Mouse (Mus musculus) cerebellum, postnatal 10 days (tissue): ENCODE measurements around the gene Mvb12a.
A peak's percentile ranks its signal among the peaks of the same experiment; 100 is the strongest.

Experiments
- DNase-seq, 2 experiments: peaks; one replicate each; pipeline ENCODE4 v3.0.0; 2021; ENCODE audit warnings: mixed read lengths in 2 of 2

Gene Mvb12a

GRCm38 (mm10) chr8:71566501-71566900 is 23.8 kb downstream of the Mvb12a start, which contains the start of gene Nxnl1:
Gene Nxnl1 (minus strand): TSS chr8:71566601.
- DNase-seq: no peak

- DNase-seq: no peak
Measured at GRCm38 (mm10) chr8:71567587-71567986, 24.9 kb downstream of the Mvb12a start.

- peak; percentile 95 for DNase-seq
Measured at GRCm38 (mm10) chr8:71568387-71568937, 25.7 kb downstream of the Mvb12a start, which contains the start of gene Slc27a1. Gene Slc27a1 (plus strand): TSS chr8:71568882.

GRCm38 (mm10) chr8:71568941-71569340 is 26.2 kb downstream of the Mvb12a start:
- peak in 1 of 2 experiments; percentile 47 for DNase-seq

GRCm38 (mm10) chr8:71569366-71570290 is 26.9 kb downstream of the Mvb12a start:
- peak; percentile 94 to 95 for DNase-seq

GRCm38 (mm10) chr8:71570291-71570954 is 27.7 kb downstream of the Mvb12a start:
- DNase-seq: peak; percentile 98

GRCm38 (mm10) chr8:71572077-71572476 is 29.4 kb downstream of the Mvb12a start:
- DNase-seq: peak; percentile 65 to 68

- DNase-seq: peak; percentile 77 to 85
Measured at GRCm38 (mm10) chr8:71572847-71573633, 30.3 kb downstream of the Mvb12a start.

GRCm38 (mm10) chr8:71574426-71574825 is 31.7 kb downstream of the Mvb12a start:
- DNase-seq: no peak

- DNase-seq: no peak
Measured at GRCm38 (mm10) chr8:71575020-71575419, 32.3 kb downstream of the Mvb12a start.

GRCm38 (mm10) chr8:71577856-71578387 is 35.2 kb downstream of the Mvb12a start:
- peak in 1 of 2 experiments; percentile 41 for DNase-seq

- DNase-seq: no peak
Measured at GRCm38 (mm10) chr8:71579009-71579408, 36.3 kb downstream of the Mvb12a start.

GRCm38 (mm10) chr8:71579476-71579875 is 36.8 kb downstream of the Mvb12a start:
- DNase-seq: peak; percentile 61 to 66

GRCm38 (mm10) chr8:71580201-71580600 is 37.5 kb downstream of the Mvb12a start:
- peak in 1 of 2 experiments; percentile 57 for DNase-seq

- peak; percentile 78 to 83 for DNase-seq
Measured at GRCm38 (mm10) chr8:71586891-71587290, 44.2 kb downstream of the Mvb12a start.

- DNase-seq: no peak
Measured at GRCm38 (mm10) chr8:71588762-71589161, 46.0 kb downstream of the Mvb12a start.

GRCm38 (mm10) chr8:71591017-71591416 is 48.3 kb downstream of the Mvb12a start:
- DNase-seq: peak in 1 of 2 experiments; percentile 25

GRCm38 (mm10) chr8:71591471-71592373 is 49.0 kb downstream of the Mvb12a start, which contains the start of gene Pgls:
Gene Pgls (plus strand): TSS chr8:71592176.
- peak; percentile 97 to 98 for DNase-seq

GRCm38 (mm10) chr8:71592374-71593170 is 49.9 kb downstream of the Mvb12a start:
- DNase-seq: peak; percentile 84 to 86
